Mouse (Mus musculus) testis, adult 2 months (tissue): ENCODE results near the gene Itga7. TPM values are rescaled to one million over a fixed set of nuclear protein-coding genes. Genes with fewer than 3 reads are reported as not detected.

Experiments
- H3K27ac ChIP-seq: fragments of 200-500 bp; 2 replicates; pipeline ENCODE4 v1.5.1; 2012; ENCODE audit warnings: low read depth, low read length; ENCODE audit not compliant: control insufficient read depth, insufficient read depth
- H3K27me3 ChIP-seq: fragments of 200-500 bp; 2 replicates; pipeline ENCODE4 v1.6.1; 2012; ENCODE audit warnings: mild to moderate bottlenecking, low read length, moderate library complexity; ENCODE audit not compliant: control insufficient read depth, insufficient read depth
- H3K36me3 ChIP-seq: fragments of 200-500 bp; 2 replicates; pipeline ENCODE4 v1.6.1; 2012; ENCODE audit warnings: mild to moderate bottlenecking, low read length; ENCODE audit not compliant: control insufficient read depth, insufficient read depth
- H3K4me1 ChIP-seq: fragments of 200-500 bp; 2 replicates; pipeline ENCODE4 v1.6.1; 2012; ENCODE audit warnings: low read length; ENCODE audit not compliant: control insufficient read depth, insufficient read depth
- H3K4me3 ChIP-seq: fragments of 200-500 bp; 2 replicates; pipeline ENCODE4 v1.5.1; 2012; ENCODE audit warnings: low read depth, mild to moderate bottlenecking, low read length, moderate library complexity, mixed read lengths; ENCODE audit not compliant: control insufficient read depth
- CTCF ChIP-seq: fragments of 200-500 bp; IDR thresholded peaks from 2 replicates; pipeline ENCODE4 v1.5.1; 2012; ENCODE audit warnings: low read depth, mild to moderate bottlenecking, inconsistent platforms, low read length, moderate library complexity; ENCODE audit not compliant: control insufficient read depth, insufficient read depth, insufficient replicate concordance
- POLR2A ChIP-seq: fragments of 200-500 bp; IDR thresholded peaks from 2 replicates; pipeline ENCODE4 v1.6.1; 2012; ENCODE audit warnings: low read depth, mild to moderate bottlenecking, inconsistent platforms, low read length, moderate library complexity; ENCODE audit not compliant: control insufficient read depth
- polyA plus RNA-seq: library from polyadenylated mRNA; depleted of rRNA; stranded (reverse); fragments of >200 nt; gene quantifications from 2 replicates; pipeline ENCODE4 v1.2.3, GENCODE M21; 2012

Gene Itga7
- polyA plus RNA-seq, 1 experiment, result 19.1 TPM

DNA sequence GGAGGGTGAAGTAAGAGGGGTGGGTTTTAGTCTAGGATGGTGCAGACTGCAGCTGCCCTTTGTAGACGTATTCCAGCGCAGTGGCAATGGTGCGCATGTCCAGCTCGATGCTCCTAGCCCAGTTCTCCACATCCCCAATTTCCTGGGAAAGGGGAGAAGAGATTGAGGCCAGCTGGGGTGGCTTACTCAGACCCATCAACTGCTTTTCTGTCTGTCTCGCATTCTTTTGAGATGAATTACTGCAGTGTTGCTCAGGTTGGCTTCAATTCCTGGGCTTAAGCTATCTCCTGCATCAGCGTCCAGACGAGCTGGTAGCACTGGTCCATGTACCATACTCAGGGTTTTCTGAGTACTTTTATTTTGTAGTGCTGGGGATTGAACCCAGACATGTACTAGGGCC lies 13.7 kb upstream of the Itga7 start:
- no peaks in the 10 kb centered on the region for H3K27me3 ChIP-seq
- no peaks in the 10 kb centered on the region for H3K36me3 ChIP-seq
- peaks cover 14% of the 10 kb centered on the region for H3K4me1 ChIP-seq
- H3K27ac ChIP-seq, result no peak overlapping the region
- TF ChIP-seq CTCF, result no peak
- no peak for TF ChIP-seq POLR2A
- no peak overlapping the region for H3K4me3 ChIP-seq

DNA sequence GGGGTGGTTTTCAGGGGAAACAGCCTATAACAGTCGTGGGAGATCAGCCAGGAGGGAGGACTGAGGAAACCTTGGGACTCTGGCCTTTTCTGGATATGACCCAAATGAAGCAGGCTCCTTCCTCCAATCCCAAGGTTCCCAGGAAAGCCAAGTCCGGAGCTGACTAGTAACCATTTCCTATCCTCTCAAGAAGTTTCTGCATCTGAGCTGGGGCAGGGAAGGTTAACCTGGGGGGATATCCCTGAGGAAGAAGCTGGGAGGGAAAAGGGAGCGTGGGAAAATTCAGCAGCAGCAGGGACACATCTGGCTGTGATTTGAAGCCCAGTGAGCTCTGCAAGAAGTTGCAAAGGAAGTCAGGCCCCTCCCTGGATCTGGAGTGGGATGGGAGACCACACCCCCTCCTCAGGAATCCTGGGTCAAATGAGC lies 12.9 kb upstream of the Itga7 start:
- peaks cover 14% of the 10 kb centered on the region for H3K4me1 ChIP-seq
- H3K27ac ChIP-seq, result no peak overlapping the region
- TF ChIP-seq POLR2A (no peak), CTCF (no peak)
- no peaks in the 10 kb centered on the region for H3K36me3 ChIP-seq
- H3K27me3 ChIP-seq, result no peaks in the 10 kb centered on the region
- H3K4me3 ChIP-seq, result no peak overlapping the region

DNA sequence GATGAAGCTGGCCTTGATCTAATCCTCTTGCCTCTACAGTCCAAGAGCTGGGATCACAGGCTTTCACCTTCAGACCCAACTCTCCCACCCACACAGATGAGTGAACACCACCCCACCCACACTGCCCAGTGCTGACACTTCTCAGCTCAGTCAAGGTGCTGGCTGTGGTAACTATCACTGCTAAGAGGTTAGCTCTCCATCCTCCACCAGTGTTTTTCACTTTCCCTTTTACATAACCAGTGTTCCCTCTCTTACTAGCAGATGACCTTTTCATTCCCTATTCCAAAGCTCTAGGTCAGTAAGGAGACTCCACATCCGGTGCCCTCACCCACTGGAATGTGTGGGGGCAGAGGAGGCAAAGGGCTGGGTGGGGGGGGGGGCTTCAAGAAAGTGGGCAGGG lies 12.4 kb upstream of the Itga7 start:
- Histone ChIP-seq H3K27me3 (no peaks in the 10 kb centered on the region), H3K4me1 (peaks cover 14% of the 10 kb centered on the region), H3K27ac (no peak overlapping the region), H3K36me3 (no peaks in the 10 kb centered on the region), H3K4me3 (no peak overlapping the region)
- TF ChIP-seq CTCF (no peak), POLR2A (no peak)

DNA sequence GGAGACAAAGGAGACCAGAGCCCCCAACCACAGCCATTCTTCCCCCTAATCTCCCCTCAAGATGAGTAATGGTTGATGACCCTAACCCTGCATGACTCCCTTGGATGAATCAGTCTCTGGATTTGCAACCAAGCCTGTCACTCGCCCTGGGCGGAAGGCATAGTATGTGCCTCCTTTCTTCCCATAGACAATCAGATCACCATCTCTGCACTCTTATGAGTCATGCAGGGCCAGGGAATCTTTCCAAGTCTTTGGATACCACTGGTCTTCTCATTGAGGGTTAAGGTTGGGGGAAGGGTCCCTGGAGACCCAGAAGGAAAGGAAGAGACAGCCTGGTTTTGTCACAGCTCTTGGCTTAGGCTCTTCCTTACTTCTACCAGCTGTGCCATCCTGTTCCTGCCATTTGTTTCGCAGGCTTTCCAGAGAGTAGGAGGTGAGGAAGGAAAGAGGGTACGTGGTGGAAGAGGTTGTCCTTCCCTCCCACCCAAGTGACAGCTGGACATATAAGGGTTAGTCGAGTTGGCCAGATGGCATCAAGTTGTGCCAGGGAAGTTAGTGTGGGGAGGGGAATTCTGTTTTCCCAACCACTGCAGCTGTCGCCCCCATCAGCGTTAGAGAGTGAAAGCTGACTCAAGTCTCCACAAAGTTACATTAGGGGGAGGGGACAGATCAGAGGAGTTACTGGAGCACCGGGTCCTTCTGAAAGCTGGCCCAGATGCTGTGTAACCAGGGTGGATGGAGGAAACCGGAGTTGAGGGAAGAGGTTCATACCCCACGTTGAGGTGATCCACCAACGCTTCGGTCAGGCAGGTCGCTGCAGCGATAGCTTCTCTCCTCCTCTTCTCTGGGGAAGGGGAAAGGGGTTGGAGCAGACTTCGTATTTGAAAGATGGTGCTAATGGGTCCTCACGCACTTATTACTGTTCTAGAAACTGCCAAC lies 11.5 kb upstream of the Itga7 start:
- TF ChIP-seq CTCF, result no peak
- no peaks in the 10 kb centered on the region for H3K27me3 ChIP-seq
- no peaks in the 10 kb centered on the region for H3K36me3 ChIP-seq
- peaks cover 14% of the 10 kb centered on the region for H3K4me1 ChIP-seq
- H3K4me3 ChIP-seq, result peak overlapping the region; percentile 92
- peak overlapping the region; percentile 36 for H3K27ac ChIP-seq

DNA sequence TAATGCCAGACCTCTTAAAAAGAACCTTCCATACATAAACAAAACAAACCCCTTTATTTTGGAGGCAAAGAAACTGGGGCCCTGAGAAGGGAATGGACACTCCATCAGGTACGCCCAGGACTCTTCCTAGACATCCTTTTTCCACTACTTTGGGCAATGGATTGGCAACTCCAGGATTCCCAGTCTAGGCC lies 10.9 kb upstream of the Itga7 start, which contains the start of gene Rdh5:
Rdh5 (minus strand) TSS at position 67 of the 191 bp plus-strand sequence.
- no peaks in the 10 kb centered on the region for H3K36me3 ChIP-seq
- no peak for TF ChIP-seq POLR2A
- peak within 1 kb of the TSS; percentile 92 for H3K4me3 ChIP-seq
- H3K27ac ChIP-seq, result peak within 1 kb of the TSS; percentile 77
- no peaks in the 10 kb centered on the region for H3K27me3 ChIP-seq
- peaks cover 14% of the 10 kb centered on the region for H3K4me1 ChIP-seq

DNA sequence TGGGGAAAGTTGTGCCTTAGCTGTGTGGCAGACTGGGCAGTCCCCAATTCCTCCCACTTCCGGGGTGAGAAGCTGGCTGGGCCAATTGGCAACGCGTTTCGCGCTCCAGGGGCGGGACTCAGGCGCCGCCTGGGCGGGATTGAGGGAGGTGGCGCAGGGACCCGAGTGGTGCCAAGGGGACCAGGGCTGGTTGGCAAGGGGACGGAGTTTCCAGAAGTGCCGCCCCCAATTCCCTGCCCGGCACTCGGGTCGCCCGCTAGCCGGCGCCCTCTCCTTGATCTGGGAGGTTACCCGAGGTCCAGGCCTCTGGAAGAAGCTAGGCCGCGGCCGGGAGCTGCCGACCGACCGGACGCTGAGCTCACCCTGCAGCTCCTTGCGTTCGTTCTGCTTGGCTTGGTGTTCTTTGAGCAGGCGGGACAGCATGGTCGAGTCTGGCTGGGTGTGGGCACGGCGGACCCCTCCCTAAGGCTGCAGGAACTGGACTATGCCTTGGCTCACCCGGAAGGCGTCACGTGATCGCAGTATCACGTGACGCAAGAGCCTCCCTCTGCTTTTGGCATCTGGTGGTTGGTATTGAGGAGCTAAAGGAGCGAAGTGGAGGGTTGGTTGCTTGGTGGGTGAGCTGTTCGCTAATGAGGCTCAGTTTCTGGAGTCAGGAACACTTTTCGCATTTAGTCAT lies 10.5 kb upstream of the Itga7 start:
- TF ChIP-seq CTCF (no peak), POLR2A (peak; percentile 49; the same call in 1 of the 2 replicates)
- Histone ChIP-seq H3K27me3 (no peaks in the 10 kb centered on the region), H3K4me1 (peaks cover 14% of the 10 kb centered on the region), H3K4me3 (peak overlapping the region; percentile 92), H3K27ac (peak overlapping the region; percentile 77), H3K36me3 (no peaks in the 10 kb centered on the region)

DNA sequence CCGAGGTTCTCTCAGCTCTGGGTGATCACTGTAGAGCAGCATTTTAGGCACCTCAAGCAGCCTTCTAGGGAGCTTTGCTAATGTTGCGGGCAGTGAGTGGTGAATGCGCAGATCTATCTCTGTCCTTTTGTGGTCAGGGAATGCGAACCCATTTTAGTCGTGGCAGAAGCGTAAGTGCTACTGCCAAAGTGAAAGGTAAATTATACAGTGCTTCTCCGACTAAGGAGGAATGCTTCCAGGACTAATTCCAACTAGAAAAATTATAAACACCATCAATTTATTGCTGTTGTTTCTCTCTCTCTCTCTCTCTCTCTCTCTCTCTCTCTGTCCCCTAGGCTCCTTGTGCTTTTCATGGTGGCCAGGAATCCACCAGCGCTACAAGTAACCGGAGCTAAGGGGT lies 9.7 kb upstream of the Itga7 start, which contains the start of gene Bloc1s1:
Bloc1s1 (minus strand) TSS at position 101 of the 400 bp plus-strand sequence.
- Histone ChIP-seq H3K36me3 (no peaks in the 10 kb centered on the region), H3K27ac (peak within 1 kb of the TSS; percentile 77), H3K4me1 (peaks cover 14% of the 10 kb centered on the region), H3K4me3 (peak within 1 kb of the TSS; percentile 92), H3K27me3 (no peaks in the 10 kb centered on the region)
- no peak for TF ChIP-seq CTCF
- no peak for TF ChIP-seq POLR2A
